Mouse (Mus musculus) MEL (cell line): ENCODE results near the gene Thada.

Experiments
- CHD1 ChIP-seq: IDR thresholded peaks from 2 replicates; pipeline ENCODE4 v1.6.1; 2012; ENCODE audit warnings: low read depth, mild to moderate bottlenecking, inconsistent platforms, low read length, improper control_type of control experiment
- CHD2 ChIP-seq: IDR thresholded peaks from 2 replicates; pipeline ENCODE4 v1.6.1; 2011; ENCODE audit warnings: low read length, improper control_type of control experiment
- CTCF ChIP-seq, 3 experiments: IDR thresholded peaks in 2 of 3; conservative IDR thresholded peaks in 1 of 3; 2 replicates each; pipeline ENCODE4 v1.5.1; 2011 to 2012; ENCODE audit warnings: low read length in 3 of 3, low read depth in 2 of 3, mild to moderate bottlenecking in 2 of 3, improper control_type of control experiment in 1 of 3, inconsistent platforms in 1 of 3, mixed read lengths in 1 of 3, moderate library complexity in 1 of 3; ENCODE audit not compliant: control insufficient read depth in 1 of 3, insufficient read depth in 1 of 3, poor library complexity in 1 of 3, severe bottlenecking in 1 of 3
- EP300 ChIP-seq, 2 experiments: IDR thresholded peaks; 2 replicates each; pipeline ENCODE4 v1.6.1; 2011; ENCODE audit warnings: improper control_type of control experiment in 2 of 2, low read length in 2 of 2, low read depth in 1 of 2, mild to moderate bottlenecking in 1 of 2
- GATA1 ChIP-seq: IDR thresholded peaks from 2 replicates; pipeline ENCODE4 v1.6.1; 2011; ENCODE audit warnings: low read depth, low read length, improper control_type of control experiment
- HCFC1 ChIP-seq: IDR thresholded peaks from 2 replicates; pipeline ENCODE4 v1.6.1; 2012; ENCODE audit warnings: low read depth, mild to moderate bottlenecking, inconsistent platforms, low read length, improper control_type of control experiment, moderate library complexity
- JUND ChIP-seq: IDR thresholded peaks from 2 replicates; pipeline ENCODE4 v1.6.1; 2011; ENCODE audit warnings: low read depth, mild to moderate bottlenecking, improper control_type of control experiment, low read length
- MEF2A ChIP-seq: IDR thresholded peaks from 2 replicates; pipeline ENCODE4 v1.6.1; 2014; ENCODE audit warnings: low read depth, mild to moderate bottlenecking, inconsistent platforms, low read length, improper control_type of control experiment; ENCODE audit not compliant: poor library complexity, insufficient replicate concordance, severe bottlenecking; ENCODE audit errors: extremely low read depth
- NRF1 ChIP-seq: IDR thresholded peaks from 2 replicates; pipeline ENCODE4 v1.6.1; 2014; ENCODE audit warnings: low read depth, mild to moderate bottlenecking, inconsistent platforms, low read length, improper control_type of control experiment, moderate library complexity; ENCODE audit not compliant: poor library complexity, insufficient read depth, severe bottlenecking
- POLR2A ChIP-seq, 2 experiments: IDR thresholded peaks; 2 replicates each; pipeline ENCODE4 v1.6.1; 2011 to 2012; ENCODE audit warnings: low read length in 2 of 2, mild to moderate bottlenecking in 2 of 2, control low read depth in 1 of 2, improper control_type of control experiment in 1 of 2, low read depth in 1 of 2, moderate library complexity in 1 of 2; ENCODE audit not compliant: control insufficient read depth in 1 of 2, insufficient read depth in 1 of 2, poor library complexity in 1 of 2
- POLR2AphosphoS2 ChIP-seq: IDR thresholded peaks from 2 replicates; pipeline ENCODE4 v1.6.1; 2011; ENCODE audit warnings: low read length, improper control_type of control experiment
- RCOR1 ChIP-seq: IDR thresholded peaks from 2 replicates; pipeline ENCODE4 v1.6.1; 2012; ENCODE audit warnings: low read depth, mild to moderate bottlenecking, inconsistent platforms, low read length, improper control_type of control experiment
- TAL1 ChIP-seq: IDR thresholded peaks from 2 replicates; pipeline ENCODE4 v1.6.1; 2012; ENCODE audit warnings: mild to moderate bottlenecking, inconsistent platforms, low read length, moderate library complexity, mixed read lengths
- ZKSCAN1 ChIP-seq: IDR thresholded peaks from 2 replicates; pipeline ENCODE4 v1.6.1; 2012; ENCODE audit warnings: low read depth, mild to moderate bottlenecking, inconsistent platforms, low read length, improper control_type of control experiment, moderate library complexity

- no peak for TF ChIP-seq POLR2A (IDR thresholded peaks at IDR 0.05; ENCODE audit: control insufficient read depth in 1 of 2, insufficient read depth in 1 of 2, low read depth in 1 of 2, low read length in 2 of 2, poor library complexity in 1 of 2)
- TF ChIP-seq ZKSCAN1: no peak
- TF ChIP-seq EP300 (IDR thresholded peaks at IDR 0.05; ENCODE audit: low read depth in 1 of 2, low read length in 2 of 2): no peak
- TF ChIP-seq RCOR1: no peak
- TF ChIP-seq CHD2: no peak
- no peak for TF ChIP-seq POLR2AphosphoS2
- TF ChIP-seq JUND: no peak
- TF ChIP-seq TAL1: no peak
- TF ChIP-seq CTCF (IDR thresholded peaks at IDR 0.05 in 2 of 3, conservative IDR thresholded peaks at IDR 0.05 in 1 of 3; ENCODE audit: control insufficient read depth in 1 of 3, insufficient read depth in 1 of 3, low read depth in 2 of 3, low read length in 3 of 3, poor library complexity in 1 of 3, severe bottlenecking in 1 of 3): no peak
- TF ChIP-seq HCFC1: no peak
- no peak for TF ChIP-seq MEF2A
- TF ChIP-seq NRF1: no peak
- no peak for TF ChIP-seq GATA1
- no peak for TF ChIP-seq CHD1
These were observed 105.0 kb downstream of the Thada start for GRCm38 (mm10) chr17:84361006-84361405.
